Mouse (Mus musculus): Measurements from ENCODE around the gene Fbxo31. TPM values are rescaled to one million over a fixed set of nuclear protein-coding genes. Genes with fewer than 3 reads are reported as not detected.

Gene Fbxo31
- total and polyA plus RNA-seq, 3 experiments, result 16.0 to 35.3 TPM; not detected in 1

DNA sequence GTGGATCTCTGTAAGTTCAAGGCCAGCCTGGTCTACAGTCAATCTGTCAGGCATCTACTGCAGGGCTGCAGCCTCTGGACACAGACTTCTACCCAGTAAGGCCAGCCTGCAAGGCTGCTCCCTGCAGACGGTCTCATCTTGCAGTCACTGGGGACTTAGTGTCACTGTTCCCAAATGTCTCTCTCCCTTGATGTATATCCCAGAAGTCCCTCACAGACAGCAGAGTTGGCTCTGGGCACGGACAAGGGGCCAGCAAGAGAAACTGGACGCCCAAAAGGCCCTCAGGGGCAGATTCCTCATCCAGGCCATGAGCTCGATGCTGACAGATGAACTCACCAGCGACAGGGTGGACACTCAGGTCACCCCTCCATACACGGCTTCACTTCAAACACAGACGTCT, 6.5 kb downstream of the Fbxo31 start:
- Histone ChIP-seq H3K79me2 (ENCODE audit: control insufficient read depth, insufficient read depth, low read length, poor library complexity) (peaks cover 49% of the 10 kb centered on the region), H3K4me1 (ENCODE audit: control insufficient read depth in 1 of 2, insufficient read depth in 2 of 2, low read length in 2 of 2) (peaks cover 0 to 5% of the 10 kb centered on the region in 2 experiments; a peak in 2 of 4 replicates), H3K9ac (ENCODE audit: control insufficient read depth, low read depth, low read length, poor library complexity, severe bottlenecking) (no peak overlapping the region), H3K27ac (ENCODE audit: control insufficient read depth, low read depth, low read length) (no peak overlapping the region), H3K4me3 (ENCODE audit: control insufficient read depth in 1 of 2, insufficient read depth in 1 of 2, low read depth in 2 of 2, low read length in 2 of 2) (no peak overlapping the region), H3K27me3 (ENCODE audit: control insufficient read depth in 1 of 2, insufficient read depth in 2 of 2, low read length in 2 of 2) (no peaks in the 10 kb centered on the region), H3K9me3 (replicated peaks; ENCODE audit: insufficient read depth, low read length) (no peaks in the 10 kb centered on the region), H3K36me3 (ENCODE audit: control insufficient read depth in 1 of 2, insufficient read depth in 2 of 2, low read length in 2 of 2) (peaks cover 0 to 3% of the 10 kb centered on the region in 2 experiments; a peak in 1 of 4 replicates)
- TF ChIP-seq SIN3A (IDR thresholded peaks at IDR 0.05; ENCODE audit: low read length), result no peak
- TF ChIP-seq NELFE (IDR thresholded peaks at IDR 0.05; ENCODE audit: low read depth, low read length), result no peak
- TF ChIP-seq ZNF384 (IDR thresholded peaks at IDR 0.05; ENCODE audit: low read depth, low read length), result no peak
- no peak for TF ChIP-seq TAL1 (IDR thresholded peaks at IDR 0.05; ENCODE audit: low read length)
- TF ChIP-seq NRF1 (IDR thresholded peaks at IDR 0.05; ENCODE audit: insufficient read depth, low read depth, low read length, poor library complexity, severe bottlenecking), result no peak
- TF ChIP-seq MAZ (IDR thresholded peaks at IDR 0.05; ENCODE audit: low read depth, low read length), result no peak
- TF ChIP-seq ETS1 (IDR thresholded peaks at IDR 0.05; ENCODE audit: low read depth, low read length), result no peak
- TF ChIP-seq E2F4 (IDR thresholded peaks at IDR 0.05; ENCODE audit: borderline replicate concordance, low read depth, low read length), result no peak
- TF ChIP-seq USF2 (IDR thresholded peaks at IDR 0.05; ENCODE audit: borderline replicate concordance in 1 of 2, insufficient read depth in 1 of 2, low read depth in 1 of 2, low read length in 2 of 2), result no peak
- no peak for TF ChIP-seq SMC3 (IDR thresholded peaks at IDR 0.05; ENCODE audit: low read depth, low read length)
- TF ChIP-seq POLR2AphosphoS2 (IDR thresholded peaks at IDR 0.05; ENCODE audit: low read length), result no peak
- no peak for DNase-seq (ENCODE audit: low read depth, low spot score)

DNA sequence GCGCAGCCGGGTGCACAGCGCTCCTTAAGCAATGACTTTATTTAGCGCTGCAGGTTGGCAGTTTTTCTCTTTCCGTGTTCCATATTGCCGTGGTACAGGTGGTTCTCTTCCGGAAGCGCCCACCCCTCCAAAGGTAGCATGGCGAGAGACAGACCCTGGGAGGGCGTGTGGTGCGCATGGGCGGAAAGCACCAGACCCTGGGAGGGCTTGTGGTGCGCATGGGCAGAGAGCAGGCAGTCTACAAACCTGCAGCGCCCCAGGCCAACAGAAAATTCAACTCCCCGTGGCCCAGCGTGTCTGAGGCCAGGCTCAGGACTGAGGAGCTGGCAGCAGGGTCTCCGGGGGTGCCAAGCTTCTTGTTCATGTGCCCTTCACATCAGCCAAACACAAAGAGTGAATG, 7.8 kb downstream of the Fbxo31 start:
- H3K4me3 ChIP-seq (ENCODE audit: control insufficient read depth in 1 of 2, insufficient read depth in 1 of 2, low read depth in 2 of 2, low read length in 2 of 2), result no peak overlapping the region
- TF ChIP-seq EP300 (IDR thresholded peaks at IDR 0.05; ENCODE audit: low read depth in 1 of 2, low read length in 2 of 2) (no peak), RCOR1 (IDR thresholded peaks at IDR 0.05; ENCODE audit: low read depth, low read length) (no peak)
- peaks cover 36% of the 10 kb centered on the region for H3K79me2 ChIP-seq (ENCODE audit: control insufficient read depth, insufficient read depth, low read length, poor library complexity)
- no peaks in the 10 kb centered on the region; a peak in 1 of 4 replicates for H3K4me1 ChIP-seq (ENCODE audit: control insufficient read depth in 1 of 2, insufficient read depth in 2 of 2, low read length in 2 of 2)
- H3K36me3 ChIP-seq (ENCODE audit: control insufficient read depth in 1 of 2, insufficient read depth in 2 of 2, low read length in 2 of 2), result no peaks in the 10 kb centered on the region
- no peaks in the 10 kb centered on the region for H3K27me3 ChIP-seq (ENCODE audit: control insufficient read depth in 1 of 2, insufficient read depth in 2 of 2, low read length in 2 of 2)
- no peak for DNase-seq (ENCODE audit: low read depth, low spot score)
- no peak overlapping the region for H3K27ac ChIP-seq (ENCODE audit: control insufficient read depth, low read depth, low read length)
- H3K9me3 ChIP-seq (replicated peaks; ENCODE audit: insufficient read depth, low read length), result no peaks in the 10 kb centered on the region
- H3K9ac ChIP-seq (ENCODE audit: control insufficient read depth, low read depth, low read length, poor library complexity, severe bottlenecking), result no peak overlapping the region

DNA sequence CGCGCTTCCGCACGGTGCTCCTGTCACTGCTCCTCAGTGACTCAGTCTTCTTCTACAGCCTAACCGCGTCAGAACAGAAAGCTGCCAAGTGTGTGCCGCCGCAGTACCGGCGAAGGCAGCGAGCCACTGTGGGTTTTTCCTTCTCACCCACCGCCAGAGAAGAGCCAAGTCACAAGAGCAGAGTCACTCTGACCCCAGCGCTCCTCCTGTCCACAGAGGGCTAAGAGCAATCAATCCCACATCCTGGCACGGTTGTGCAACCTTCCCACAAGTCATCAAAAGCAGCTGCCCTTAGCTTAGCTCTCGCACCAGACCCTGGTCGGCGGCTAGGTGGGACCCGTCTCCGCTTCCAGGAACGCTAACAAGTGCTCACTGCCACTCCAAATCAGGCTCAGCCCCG, 8.3 kb downstream of the Fbxo31 start:
- no peak overlapping the region for H3K4me3 ChIP-seq (ENCODE audit: control insufficient read depth in 1 of 2, insufficient read depth in 1 of 2, low read depth in 2 of 2, low read length in 2 of 2)
- no peaks in the 10 kb centered on the region for H3K9me3 ChIP-seq (replicated peaks; ENCODE audit: insufficient read depth, low read length)
- no peaks in the 10 kb centered on the region for H3K27me3 ChIP-seq (ENCODE audit: control insufficient read depth in 1 of 2, insufficient read depth in 2 of 2, low read length in 2 of 2)
- H3K36me3 ChIP-seq (ENCODE audit: control insufficient read depth in 1 of 2, insufficient read depth in 2 of 2, low read length in 2 of 2), result no peaks in the 10 kb centered on the region
- TF ChIP-seq CHD2 (IDR thresholded peaks at IDR 0.05; ENCODE audit: low read length) (no peak), JUND (IDR thresholded peaks at IDR 0.05; ENCODE audit: low read depth, low read length) (no peak), MYC (IDR thresholded peaks at IDR 0.05; ENCODE audit: low read depth, low read length) (no peak), POLR2A (IDR thresholded peaks at IDR 0.05; ENCODE audit: control insufficient read depth in 1 of 2, insufficient read depth in 1 of 2, low read depth in 1 of 2, low read length in 2 of 2, poor library complexity in 1 of 2) (no peak), RAD21 (IDR thresholded peaks at IDR 0.05; ENCODE audit: low read depth, low read length) (no peak), MEF2A (IDR thresholded peaks at IDR 0.05; ENCODE audit: extremely low read depth, insufficient replicate concordance, low read depth, low read length, poor library complexity, severe bottlenecking) (no peak), BHLHE40 (IDR thresholded peaks at IDR 0.05; ENCODE audit: borderline replicate concordance, low read depth, low read length) (no peak), NRF1 (IDR thresholded peaks at IDR 0.05; ENCODE audit: insufficient read depth, low read depth, low read length, poor library complexity, severe bottlenecking) (no peak), POLR2AphosphoS2 (IDR thresholded peaks at IDR 0.05; ENCODE audit: low read length) (no peak), RCOR1 (IDR thresholded peaks at IDR 0.05; ENCODE audit: low read depth, low read length) (no peak), ETS1 (IDR thresholded peaks at IDR 0.05; ENCODE audit: low read depth, low read length) (no peak), GATA1 (IDR thresholded peaks at IDR 0.05; ENCODE audit: low read depth, low read length) (no peak), USF2 (IDR thresholded peaks at IDR 0.05; ENCODE audit: borderline replicate concordance in 1 of 2, insufficient read depth in 1 of 2, low read depth in 1 of 2, low read length in 2 of 2) (no peak)
- peaks cover 31% of the 10 kb centered on the region for H3K79me2 ChIP-seq (ENCODE audit: control insufficient read depth, insufficient read depth, low read length, poor library complexity)
- no peaks in the 10 kb centered on the region; a peak in 1 of 4 replicates for H3K4me1 ChIP-seq (ENCODE audit: control insufficient read depth in 1 of 2, insufficient read depth in 2 of 2, low read length in 2 of 2)
- no peak overlapping the region for H3K9ac ChIP-seq (ENCODE audit: control insufficient read depth, low read depth, low read length, poor library complexity, severe bottlenecking)
- no peak overlapping the region for H3K27ac ChIP-seq (ENCODE audit: control insufficient read depth, low read depth, low read length)
- no peak for DNase-seq (ENCODE audit: low read depth, low spot score)

Data from MEL (cell line).